Mouse (Mus musculus): Measurements from ENCODE around the gene B9d2. TPM values are rescaled to one million over a fixed set of nuclear protein-coding genes. Genes with fewer than 3 reads are reported as not detected.
"Not testable (repeated sequence)": the region's sequence is repeated elsewhere in the genome, so short reads cannot be mapped to it uniquely, and the experiment has no call there.

B9d2 gene
- polyA plus RNA-seq, 1 experiment from 2014 or later: 38.2 TPM

- no peak overlapping the region for H3K9ac ChIP-seq (ENCODE audit: low read depth, low read length)
- peaks cover 18% of the 10 kb centered on the region for H3K4me1 ChIP-seq (replicated peaks; ENCODE audit: control insufficient read depth, insufficient read depth, low read length)
- H3K4me2 ChIP-seq: no peak overlapping the region
- DNase-seq (ENCODE audit: low spot score) (no peak), ATAC-seq (replicated peaks; ENCODE audit: low FRiP score) (no peak)
- 83% methylated on average over 5 of the region's 5 CpGs for WGBS
- H3K36me3 ChIP-seq (ENCODE audit: control insufficient read depth, insufficient read depth, low read length): peaks cover 41% of the 10 kb centered on the region
- H3K27ac ChIP-seq (ENCODE audit: low read depth, low read length): no peak overlapping the region; the same call in 1 of the 2 replicates
- H3K27me3 ChIP-seq (replicated peaks; ENCODE audit: control insufficient read depth, insufficient read depth, low read length): no peaks in the 10 kb centered on the region
- H3K4me3 ChIP-seq (ENCODE audit: low read depth, low read length): no peak overlapping the region
- H3K9me3 ChIP-seq (ENCODE audit: control insufficient read depth, low read length): no peaks in the 10 kb centered on the region
Observed at GRCm38 (mm10) chr7:25720760-25721159, 40.2 kb downstream of the B9d2 start.

GRCm38 (mm10) chr7:25721776-25722175 lies 41.2 kb downstream of the B9d2 start:
- H3K4me3 ChIP-seq (ENCODE audit: low read depth, low read length); H3K9ac ChIP-seq (ENCODE audit: low read depth, low read length); DNase-seq (ENCODE audit: low spot score); H3K9me3 ChIP-seq (ENCODE audit: control insufficient read depth, low read length); H3K27me3 ChIP-seq (replicated peaks; ENCODE audit: control insufficient read depth, insufficient read depth, low read length): not testable (repeated sequence)
- H3K27ac ChIP-seq (ENCODE audit: low read depth, low read length): peak overlapping the region; percentile 85
- H3K4me2 ChIP-seq: peak overlapping the region; percentile 46
- peak; percentile 64 for ATAC-seq (replicated peaks; ENCODE audit: low FRiP score)
- peaks cover 18% of the 10 kb centered on the region for H3K4me1 ChIP-seq (replicated peaks; ENCODE audit: control insufficient read depth, insufficient read depth, low read length)
- peaks cover 46% of the 10 kb centered on the region for H3K36me3 ChIP-seq (ENCODE audit: control insufficient read depth, insufficient read depth, low read length)

DNA sequence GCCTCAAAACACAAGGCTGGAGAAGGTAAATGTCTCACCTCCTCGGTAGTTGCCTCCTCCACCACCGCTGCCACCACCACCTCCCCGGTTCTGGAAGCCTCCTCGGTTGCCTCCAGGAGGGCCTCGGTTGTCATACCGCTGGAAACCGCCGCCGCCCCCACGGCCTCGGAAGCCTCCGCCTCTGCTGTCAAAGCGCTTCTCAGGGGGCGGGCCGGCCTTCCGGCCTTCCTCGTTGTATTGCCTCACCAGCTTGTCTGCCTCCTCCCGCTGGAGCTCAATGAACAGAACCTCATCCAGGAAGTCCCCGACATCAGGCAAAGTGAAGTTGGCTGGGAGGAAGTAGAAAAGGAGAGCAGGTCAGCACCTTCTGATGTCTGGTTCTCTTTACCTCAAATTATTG lies 45.3 kb downstream of the B9d2 start:
- WGBS: 77% methylated on average over 19 of the region's 19 CpGs
- no peaks in the 10 kb centered on the region for H3K9me3 ChIP-seq (ENCODE audit: control insufficient read depth, low read length)
- ATAC-seq (replicated peaks; ENCODE audit: low FRiP score) (no peak), DNase-seq (ENCODE audit: low spot score) (no peak)
- peaks cover 77% of the 10 kb centered on the region for H3K36me3 ChIP-seq (ENCODE audit: control insufficient read depth, insufficient read depth, low read length)
- no peak overlapping the region for H3K4me2 ChIP-seq
- peaks cover 8% of the 10 kb centered on the region for H3K4me1 ChIP-seq (replicated peaks; ENCODE audit: control insufficient read depth, insufficient read depth, low read length)
- no peak overlapping the region for H3K4me3 ChIP-seq (ENCODE audit: low read depth, low read length)
- no peaks in the 10 kb centered on the region for H3K27me3 ChIP-seq (replicated peaks; ENCODE audit: control insufficient read depth, insufficient read depth, low read length)
- H3K27ac ChIP-seq (ENCODE audit: low read depth, low read length): no peak overlapping the region
- H3K9ac ChIP-seq (ENCODE audit: low read depth, low read length): no peak overlapping the region

DNA sequence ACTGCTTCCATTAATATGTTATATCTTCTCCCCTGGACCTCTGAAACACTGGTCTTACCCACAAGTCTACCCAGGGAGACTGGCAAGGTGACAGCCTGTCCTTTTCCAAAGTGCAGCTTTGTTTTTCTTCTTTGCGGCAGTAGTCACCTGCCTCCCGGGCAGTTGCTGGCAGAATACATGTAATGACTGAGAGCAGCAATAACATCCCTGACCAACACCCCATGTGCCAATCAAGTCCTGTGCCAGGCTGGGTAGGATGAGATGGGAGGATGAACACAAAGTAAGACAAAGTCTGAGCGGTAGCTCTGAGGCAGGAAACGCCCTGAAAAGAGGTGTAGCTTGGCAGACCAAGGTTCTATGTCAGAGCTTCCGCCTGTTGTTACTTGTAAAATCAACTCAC lies 47.2 kb downstream of the B9d2 start:
- Histone ChIP-seq H3K9ac (ENCODE audit: low read depth, low read length) (no peak overlapping the region), H3K4me3 (ENCODE audit: low read depth, low read length) (no peak overlapping the region), H3K4me2 (no peak overlapping the region), H3K27me3 (replicated peaks; ENCODE audit: control insufficient read depth, insufficient read depth, low read length) (no peaks in the 10 kb centered on the region), H3K36me3 (ENCODE audit: control insufficient read depth, insufficient read depth, low read length) (peaks cover 86% of the 10 kb centered on the region), H3K4me1 (replicated peaks; ENCODE audit: control insufficient read depth, insufficient read depth, low read length) (no peaks in the 10 kb centered on the region), H3K27ac (ENCODE audit: low read depth, low read length) (no peak overlapping the region), H3K9me3 (ENCODE audit: control insufficient read depth, low read length) (no peaks in the 10 kb centered on the region)
- 92% methylated on average over 5 of the region's 5 CpGs for WGBS
- ATAC-seq (replicated peaks; ENCODE audit: low FRiP score) (no peak), DNase-seq (ENCODE audit: low spot score) (no peak)

DNA sequence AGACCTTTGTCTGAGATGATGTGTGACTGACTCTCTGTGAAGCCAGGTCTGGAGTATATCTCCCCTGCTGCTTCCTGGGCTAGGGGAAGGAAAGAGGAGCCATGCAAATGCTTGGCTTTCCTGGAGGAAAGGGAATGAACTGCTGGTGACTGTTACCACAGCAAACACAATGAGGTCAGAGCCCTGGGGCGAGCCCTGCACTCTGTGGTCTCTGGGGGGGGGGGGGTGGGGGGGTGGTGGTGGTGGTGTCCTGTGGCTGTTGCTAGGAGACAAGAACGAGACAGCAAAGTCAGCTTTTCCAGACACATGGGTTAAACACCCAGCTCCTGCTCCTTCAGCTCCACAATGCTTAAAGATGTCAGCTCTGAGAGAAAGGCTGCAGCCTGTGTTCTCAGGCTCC lies 48.8 kb downstream of the B9d2 start:
- Histone ChIP-seq H3K36me3 (ENCODE audit: control insufficient read depth, insufficient read depth, low read length) (peaks cover 90% of the 10 kb centered on the region), H3K27ac (ENCODE audit: low read depth, low read length) (no peak overlapping the region), H3K4me2 (no peak overlapping the region), H3K27me3 (replicated peaks; ENCODE audit: control insufficient read depth, insufficient read depth, low read length) (no peaks in the 10 kb centered on the region), H3K4me3 (ENCODE audit: low read depth, low read length) (no peak overlapping the region), H3K9ac (ENCODE audit: low read depth, low read length) (no peak overlapping the region), H3K4me1 (replicated peaks; ENCODE audit: control insufficient read depth, insufficient read depth, low read length) (no peaks in the 10 kb centered on the region; the same call in 1 of the 2 replicates), H3K9me3 (ENCODE audit: control insufficient read depth, low read length) (no peaks in the 10 kb centered on the region)
- DNase-seq (ENCODE audit: low spot score): no peak
- 37% methylated on average over 2 of the region's 2 CpGs for WGBS
- ATAC-seq (replicated peaks; ENCODE audit: low FRiP score): no peak

DNA sequence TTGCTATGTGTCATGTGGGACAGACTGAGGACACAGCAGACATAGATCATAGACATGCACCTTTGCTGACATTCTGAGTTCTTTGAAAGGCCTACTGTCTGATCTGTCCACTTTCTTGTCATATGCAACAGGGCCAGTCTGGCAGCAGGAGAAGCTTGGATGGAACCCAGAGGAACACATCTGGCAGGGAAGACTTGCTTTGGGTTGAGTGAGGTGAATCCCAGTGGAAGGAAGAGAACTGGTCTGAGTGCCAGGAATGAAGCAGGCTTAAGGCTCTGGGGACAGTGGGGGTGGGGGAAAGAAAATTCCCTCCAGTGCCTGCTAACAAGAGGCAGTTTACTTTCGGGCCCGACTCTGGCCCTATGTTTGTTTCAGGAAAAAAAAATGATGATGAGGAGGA lies 49.3 kb downstream of the B9d2 start:
- DNase-seq (ENCODE audit: low spot score) (no peak), ATAC-seq (replicated peaks; ENCODE audit: low FRiP score) (no peak)
- Histone ChIP-seq H3K4me2 (no peak overlapping the region), H3K27me3 (replicated peaks; ENCODE audit: control insufficient read depth, insufficient read depth, low read length) (no peaks in the 10 kb centered on the region), H3K36me3 (ENCODE audit: control insufficient read depth, insufficient read depth, low read length) (peaks cover 90% of the 10 kb centered on the region), H3K9me3 (ENCODE audit: control insufficient read depth, low read length) (no peaks in the 10 kb centered on the region), H3K4me1 (replicated peaks; ENCODE audit: control insufficient read depth, insufficient read depth, low read length) (peaks cover 3% of the 10 kb centered on the region), H3K9ac (ENCODE audit: low read depth, low read length) (no peak overlapping the region), H3K27ac (ENCODE audit: low read depth, low read length) (no peak overlapping the region), H3K4me3 (ENCODE audit: low read depth, low read length) (no peak overlapping the region)
- WGBS: 91% methylated on average over 2 of the region's 2 CpGs

GRCm38 (mm10) chr7:25731294-25732055 lies 50.9 kb downstream of the B9d2 start:
- no peak for DNase-seq (ENCODE audit: low spot score)
- WGBS: 78% methylated on average over 8 of the region's 8 CpGs
- no peak for ATAC-seq (replicated peaks; ENCODE audit: low FRiP score)
- H3K4me2 ChIP-seq: no peak overlapping the region
- H3K9ac ChIP-seq (ENCODE audit: low read depth, low read length): no peak overlapping the region
- H3K4me3 ChIP-seq (ENCODE audit: low read depth, low read length): no peak overlapping the region
- H3K27me3 ChIP-seq (replicated peaks; ENCODE audit: control insufficient read depth, insufficient read depth, low read length): no peaks in the 10 kb centered on the region
- peak overlapping the region; percentile 29; the same call in 1 of the 2 replicates for H3K27ac ChIP-seq (ENCODE audit: low read depth, low read length)
- peaks cover 16% of the 10 kb centered on the region for H3K4me1 ChIP-seq (replicated peaks; ENCODE audit: control insufficient read depth, insufficient read depth, low read length)
- H3K36me3 ChIP-seq (ENCODE audit: control insufficient read depth, insufficient read depth, low read length): peaks cover 85% of the 10 kb centered on the region
- H3K9me3 ChIP-seq (ENCODE audit: control insufficient read depth, low read length): no peaks in the 10 kb centered on the region

GRCm38 (mm10) chr7:25734991-25735390 lies 54.4 kb downstream of the B9d2 start:
- H3K9ac ChIP-seq (ENCODE audit: low read depth, low read length): no peak overlapping the region
- H3K4me1 ChIP-seq (replicated peaks; ENCODE audit: control insufficient read depth, insufficient read depth, low read length): peaks cover 21% of the 10 kb centered on the region
- peak overlapping the region; percentile 52; the same call in 1 of the 2 replicates for H3K27ac ChIP-seq (ENCODE audit: low read depth, low read length)
- no peaks in the 10 kb centered on the region for H3K9me3 ChIP-seq (ENCODE audit: control insufficient read depth, low read length)
- no peak overlapping the region for H3K4me3 ChIP-seq (ENCODE audit: low read depth, low read length)
- ATAC-seq (replicated peaks; ENCODE audit: low FRiP score): no peak
- H3K36me3 ChIP-seq (ENCODE audit: control insufficient read depth, insufficient read depth, low read length): peaks cover 79% of the 10 kb centered on the region
- H3K27me3 ChIP-seq (replicated peaks; ENCODE audit: control insufficient read depth, insufficient read depth, low read length): no peaks in the 10 kb centered on the region
- WGBS: 30% methylated on average over 4 of the region's 4 CpGs
- no peak for DNase-seq (ENCODE audit: low spot score)
- peak overlapping the region; percentile 38 for H3K4me2 ChIP-seq
